Mouse (Mus musculus): ENCODE results near the gene Gm28041.
"Not testable (repeated sequence)": the region's sequence is repeated elsewhere in the genome, so short reads cannot be mapped to it uniquely, and the experiment has no call there.

Gm28041 gene

DNA sequence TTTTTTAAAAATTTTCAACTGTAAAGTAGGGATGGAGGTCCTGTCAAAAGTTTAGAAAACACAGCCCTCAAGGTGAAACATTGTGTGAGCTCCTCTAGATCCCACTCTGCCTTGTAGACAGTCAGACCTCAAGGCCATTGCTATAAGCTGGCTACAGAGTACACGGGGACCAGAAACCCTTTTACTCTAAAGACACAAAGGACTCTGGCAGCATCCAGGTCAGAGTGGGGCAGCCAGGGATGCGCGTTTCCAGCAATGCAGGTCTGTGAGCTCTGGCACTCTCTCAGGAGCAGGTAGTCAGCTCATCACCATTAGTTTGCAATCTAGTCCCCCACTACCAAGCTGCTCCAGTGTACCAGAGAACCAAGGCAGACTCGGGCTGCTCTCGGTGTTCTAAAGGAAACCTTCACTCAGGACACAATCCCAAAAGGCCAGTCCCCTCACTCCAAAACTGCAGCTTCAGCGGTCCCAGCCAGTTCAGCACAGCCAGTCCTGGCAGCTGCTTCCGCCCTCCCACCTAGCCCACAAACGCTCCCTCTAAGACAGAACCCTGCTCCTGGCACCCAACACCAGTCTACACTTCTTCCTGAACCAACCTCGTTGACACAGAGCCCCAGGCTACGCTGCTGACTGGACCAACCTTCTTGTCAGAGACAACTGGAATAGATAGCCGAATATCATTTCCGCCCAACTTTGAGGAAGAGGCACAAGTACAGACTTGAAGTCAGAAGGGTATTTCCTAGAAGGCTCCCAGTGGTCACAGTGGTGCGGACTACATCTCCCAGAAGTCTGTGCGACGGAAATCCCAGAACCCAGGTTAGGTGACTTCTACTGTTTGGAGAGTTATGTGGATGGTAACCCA lies at the start of gene Gm28041, which contains the start of gene Zfp456:
Gm28041 (minus strand) TSS at position 684 of the 862 bp plus-strand sequence.
Zfp456 (minus strand) TSS at position 761 of the 862 bp plus-strand sequence.
- not testable (repeated sequence) for DNase-seq

DNA sequence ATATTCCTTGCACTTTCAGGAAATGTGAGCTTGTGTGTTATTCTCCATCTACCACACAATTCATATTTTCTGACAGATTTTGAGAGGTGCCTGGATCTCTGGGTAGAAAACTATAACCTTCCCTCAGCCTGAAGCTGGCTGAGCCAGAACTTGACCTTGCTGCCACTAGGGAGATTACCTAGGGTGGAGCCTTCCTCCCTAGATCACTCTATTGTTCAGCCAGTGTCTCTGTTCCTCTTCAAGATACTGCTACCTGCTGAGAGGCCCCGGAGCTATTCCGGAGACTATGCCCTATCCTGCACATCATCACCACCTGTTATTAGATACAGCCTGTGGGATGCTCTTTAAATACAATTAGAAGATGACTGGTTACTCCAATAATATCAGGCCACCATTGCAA lies 47.0 kb upstream of the Gm28041 start:
- DNase-seq: not testable (repeated sequence)

DNA sequence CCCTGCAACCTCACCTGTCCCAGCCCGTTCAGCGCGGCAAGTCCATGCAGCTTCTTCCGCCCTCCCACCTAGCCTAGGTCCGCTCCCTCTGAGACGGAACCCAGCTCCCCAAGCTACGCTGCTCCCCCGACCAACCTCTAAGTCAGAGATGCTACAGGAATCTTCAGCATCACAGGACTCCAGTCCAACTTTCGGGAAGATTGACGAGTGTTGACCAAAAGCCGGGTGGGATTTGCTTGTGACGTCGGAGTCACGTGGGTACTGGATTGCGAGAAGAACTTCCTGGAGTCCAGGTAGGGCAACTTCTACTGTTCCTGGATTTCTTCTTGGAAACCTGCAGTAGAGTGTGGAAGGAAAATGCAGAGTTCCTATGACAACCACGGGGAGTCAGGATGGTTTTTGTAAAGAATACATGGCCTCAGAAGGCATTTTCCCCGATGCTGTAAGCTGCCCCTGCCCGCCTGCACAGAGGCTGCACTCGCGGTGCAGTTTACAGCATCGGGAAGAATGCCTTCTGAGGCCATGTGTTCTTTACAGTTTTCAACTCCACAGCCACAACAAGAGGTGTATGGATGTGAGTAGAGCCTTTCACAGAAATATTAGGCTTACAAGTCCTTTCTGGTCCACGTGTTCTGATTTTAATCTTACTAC lies 45.8 kb upstream of the Gm28041 start, which contains the start of gene Zfp459:
Zfp459 (minus strand) TSS at position 212 of the 651 bp plus-strand sequence.
- peak; percentile 34 for DNase-seq

DNA sequence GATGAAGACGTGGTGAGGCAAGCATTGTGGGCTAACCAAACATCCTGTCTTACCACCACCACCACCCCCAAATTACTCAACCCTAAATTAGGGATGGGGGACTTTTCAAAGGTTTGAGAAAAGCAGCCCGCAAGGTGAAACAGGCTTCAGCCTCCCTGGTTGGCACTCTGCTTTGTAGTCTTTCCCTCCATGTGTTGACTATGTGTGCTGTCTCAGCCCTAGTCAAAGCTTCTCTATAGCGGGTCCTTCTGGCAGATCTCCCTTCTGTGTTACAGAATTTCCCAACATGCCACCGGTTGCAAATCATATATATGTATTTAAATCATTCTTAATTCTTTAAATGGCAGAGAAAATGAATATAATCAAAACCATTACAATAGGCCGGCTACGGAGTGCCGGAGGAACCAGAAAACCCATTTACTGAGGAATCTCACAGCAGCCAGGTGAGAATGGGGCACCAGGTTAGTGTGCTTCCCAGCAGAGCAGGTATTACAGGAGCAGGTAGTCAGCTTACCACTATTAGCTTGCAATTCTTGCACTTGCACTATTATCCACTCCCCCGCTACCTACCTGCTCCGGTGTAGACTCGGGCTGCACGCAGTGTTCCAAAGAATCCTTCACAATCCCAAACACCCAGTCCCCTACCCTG lies 45.1 kb upstream of the Gm28041 start:
- DNase-seq: no peak

DNA sequence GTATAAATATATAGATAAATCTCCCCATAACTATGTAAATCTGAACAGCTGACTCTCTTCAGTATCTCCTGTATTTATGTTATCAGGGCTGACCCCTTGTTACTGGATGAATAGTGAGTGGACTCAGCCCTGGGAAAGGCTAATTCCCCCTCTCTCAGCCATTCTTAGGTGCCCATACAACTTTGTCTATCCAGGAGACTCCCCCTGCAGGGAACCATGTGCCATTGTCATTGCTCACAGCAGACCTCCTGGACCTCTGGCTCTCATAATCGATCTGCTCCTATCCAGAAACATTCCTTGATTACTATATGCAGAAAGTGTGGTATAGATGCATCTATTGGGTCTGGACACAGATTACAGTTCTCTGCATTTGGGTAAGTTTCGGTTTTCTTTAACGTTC lies 41.3 kb upstream of the Gm28041 start:
- DNase-seq: no peak

DNA sequence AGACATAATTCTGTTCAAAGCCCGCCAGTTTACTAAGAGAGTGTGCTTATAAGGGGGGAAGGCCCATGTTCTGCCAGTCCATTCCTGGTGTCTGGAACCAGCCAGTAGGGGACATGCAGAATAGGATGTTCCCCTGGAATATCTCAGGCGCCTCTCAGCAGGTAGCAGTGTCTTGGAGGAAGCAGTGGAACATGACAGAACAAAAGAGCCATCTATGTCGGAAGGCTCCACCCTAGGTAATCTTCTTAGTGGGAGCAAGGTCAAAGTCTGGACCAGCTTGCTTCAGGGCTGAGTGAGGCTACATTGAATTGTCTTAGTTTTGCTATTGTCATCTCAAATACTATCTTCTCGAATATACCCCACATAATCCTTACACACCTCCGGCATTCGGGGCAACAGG lies 40.2 kb upstream of the Gm28041 start:
- no peak for DNase-seq

DNA sequence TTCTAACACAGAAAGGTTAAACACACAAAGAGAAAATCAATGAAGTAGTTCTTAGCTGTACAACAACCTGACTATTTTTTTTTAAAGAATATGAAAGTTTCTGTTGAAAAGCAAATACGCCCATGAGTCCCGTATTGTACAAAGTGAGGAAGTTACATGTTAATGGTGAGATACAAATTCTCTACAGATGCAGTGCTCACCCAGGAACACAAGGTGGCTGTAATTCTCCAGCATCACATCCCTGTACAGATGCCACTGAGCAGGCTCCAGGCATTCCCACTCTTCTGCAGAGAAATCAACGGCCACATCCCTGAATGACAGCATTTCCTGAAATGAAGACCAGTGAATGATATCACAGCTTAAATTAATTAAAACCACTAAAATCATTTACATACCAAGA lies 38.1 kb upstream of the Gm28041 start:
- not testable (repeated sequence) for DNase-seq

DNA sequence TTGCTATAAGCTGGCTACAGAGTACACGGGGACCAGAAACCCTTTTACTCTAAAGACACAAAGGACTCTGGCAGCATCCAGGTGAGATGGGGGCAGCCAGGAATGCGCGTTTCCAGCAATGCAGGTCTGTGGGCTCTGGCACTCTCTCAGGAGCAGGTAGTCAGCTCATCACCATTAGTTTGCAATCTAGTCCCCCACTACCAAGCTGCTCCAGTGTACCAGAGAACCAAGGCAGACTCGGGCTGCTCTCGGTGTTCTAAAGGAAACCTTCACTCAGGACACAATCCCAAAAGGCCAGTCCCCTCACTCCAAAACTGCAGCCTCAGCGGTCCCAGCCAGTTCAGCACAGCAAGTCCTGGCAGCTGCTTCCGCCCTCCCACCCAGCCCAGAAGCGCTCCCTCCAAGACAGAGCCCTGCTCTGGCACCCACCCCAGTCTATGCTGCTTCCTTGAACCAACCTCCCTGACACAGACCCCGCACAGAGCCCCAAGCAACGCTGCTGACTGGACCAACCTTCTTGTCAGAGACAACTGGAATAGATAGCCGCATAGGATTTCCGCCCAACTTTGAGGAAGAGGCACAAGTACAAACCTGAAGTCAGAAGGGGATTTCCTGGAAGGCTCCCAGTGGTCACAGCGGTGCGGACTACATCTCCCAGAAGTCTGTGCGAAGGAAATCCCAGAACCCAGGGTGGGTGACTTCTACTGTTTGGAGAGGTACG lies 23.8 kb upstream of the Gm28041 start, which contains the start of gene Zfp429:
Zfp429 (minus strand) TSS at position 637 of the 721 bp plus-strand sequence.
- DNase-seq: peak; percentile 69

DNA sequence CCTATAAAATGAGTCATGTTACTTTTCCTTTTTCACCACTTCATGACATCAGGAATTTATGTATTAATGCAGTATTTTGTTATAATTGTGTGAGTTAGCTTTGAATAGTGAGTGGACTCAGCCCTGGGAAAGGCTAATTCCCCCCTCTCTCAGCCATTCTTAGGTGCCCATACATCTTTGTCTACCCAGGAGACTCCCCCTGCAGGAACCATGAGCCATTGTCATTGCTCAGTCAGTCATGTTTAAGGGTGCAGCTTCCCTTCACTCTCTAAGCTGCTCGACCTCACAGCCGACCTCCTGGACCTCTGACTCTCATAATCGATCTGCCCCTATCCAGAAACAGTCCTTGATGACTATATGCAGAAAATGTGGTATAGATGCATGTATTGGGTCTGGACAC lies 722 bp upstream of the Gm28041 start:
- not testable (repeated sequence) for DNase-seq

DNA sequence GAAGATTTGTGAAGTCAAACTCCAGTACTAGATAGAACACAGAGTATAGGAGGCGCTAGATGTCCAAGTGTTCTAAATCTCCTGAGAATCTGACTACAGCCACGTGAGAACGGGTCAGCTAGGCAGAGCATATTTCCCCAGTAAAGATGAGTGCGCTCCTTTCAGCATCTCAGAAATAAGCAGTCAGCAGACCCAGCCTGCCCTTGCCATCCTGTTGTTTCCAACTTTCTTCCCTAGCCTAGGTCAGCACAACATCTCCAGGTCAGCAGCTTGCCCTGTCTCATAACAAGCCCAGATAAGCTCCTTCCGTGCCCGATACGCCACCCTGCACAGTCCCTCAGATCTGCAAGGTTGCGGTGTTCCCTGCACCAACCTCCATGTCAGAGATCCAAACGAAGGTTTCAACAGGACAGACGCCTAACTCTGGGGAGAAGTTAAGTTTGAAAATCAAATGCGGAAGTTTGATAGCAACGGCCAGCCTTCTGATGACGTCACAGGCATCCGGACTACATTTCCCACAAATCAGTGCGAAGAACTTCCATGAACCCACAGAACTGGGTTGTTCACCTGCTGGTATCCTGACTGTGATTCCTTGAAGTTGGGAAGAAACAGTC lies 15.3 kb downstream of the Gm28041 start, which contains the start of the genes Gm28044 and Zfp953:
Gm28044 (minus strand) TSS at position 406 of the 614 bp plus-strand sequence.
Zfp953 (minus strand) TSS at position 475 of the 614 bp plus-strand sequence.
- peak; percentile 94 for DNase-seq

DNA sequence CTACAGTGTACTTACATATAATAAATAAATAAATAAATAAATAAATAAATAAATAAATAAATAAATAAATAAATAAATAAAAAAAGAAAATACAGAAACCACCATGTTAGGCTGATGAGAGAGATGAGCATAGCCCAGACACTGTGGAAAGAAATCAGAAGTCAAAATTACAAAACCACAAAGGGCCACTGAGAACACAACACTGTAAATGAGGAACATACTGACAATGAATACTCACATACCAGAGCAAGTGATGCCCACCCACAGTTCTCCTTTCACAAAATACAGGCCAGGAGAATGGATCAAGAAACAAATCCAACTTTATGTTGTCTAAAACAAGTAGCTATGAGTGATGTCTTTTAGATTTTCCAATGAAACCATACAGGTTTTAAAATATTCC lies 23.7 kb downstream of the Gm28041 start:
- DNase-seq: no peak

DNA sequence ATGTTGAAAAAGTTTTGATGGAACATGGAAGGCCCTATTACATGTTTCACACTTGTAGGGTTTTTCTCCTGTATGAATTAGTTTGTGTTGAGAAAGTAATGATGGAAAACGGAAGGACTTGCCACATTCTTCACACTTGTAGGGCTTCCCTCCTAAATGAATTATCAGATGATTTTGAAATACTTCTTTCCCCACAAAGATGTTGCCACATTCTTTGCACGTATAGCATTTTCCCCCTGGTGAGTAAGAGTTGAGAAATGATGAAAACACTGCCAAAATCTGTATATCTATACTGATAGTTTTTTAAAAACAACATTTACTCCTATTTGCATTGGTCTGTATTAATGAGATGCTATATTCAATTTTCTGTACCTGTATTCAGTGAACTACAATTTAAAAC lies 32.1 kb downstream of the Gm28041 start:
- no peak for DNase-seq

DNA sequence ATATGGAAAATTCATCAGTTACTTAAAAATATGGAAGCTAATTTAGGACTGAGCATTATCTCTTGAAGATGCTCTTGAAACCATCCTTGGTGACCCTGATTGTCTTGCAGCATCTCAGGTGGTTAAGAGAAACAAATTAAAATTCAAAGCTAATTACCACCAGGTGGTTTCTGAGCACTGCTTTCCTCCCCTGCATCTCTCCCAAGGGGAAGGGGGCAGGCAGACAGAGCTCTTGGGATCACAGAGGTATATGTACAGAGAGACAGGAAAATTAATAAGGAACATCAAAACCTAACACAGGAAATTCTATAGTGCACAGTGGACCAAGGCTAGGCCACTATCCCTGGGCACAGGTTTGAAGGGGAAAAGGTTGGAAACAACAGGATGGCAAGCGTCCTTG lies 42.7 kb downstream of the Gm28041 start:
- peak; percentile 7 for DNase-seq

DNA sequence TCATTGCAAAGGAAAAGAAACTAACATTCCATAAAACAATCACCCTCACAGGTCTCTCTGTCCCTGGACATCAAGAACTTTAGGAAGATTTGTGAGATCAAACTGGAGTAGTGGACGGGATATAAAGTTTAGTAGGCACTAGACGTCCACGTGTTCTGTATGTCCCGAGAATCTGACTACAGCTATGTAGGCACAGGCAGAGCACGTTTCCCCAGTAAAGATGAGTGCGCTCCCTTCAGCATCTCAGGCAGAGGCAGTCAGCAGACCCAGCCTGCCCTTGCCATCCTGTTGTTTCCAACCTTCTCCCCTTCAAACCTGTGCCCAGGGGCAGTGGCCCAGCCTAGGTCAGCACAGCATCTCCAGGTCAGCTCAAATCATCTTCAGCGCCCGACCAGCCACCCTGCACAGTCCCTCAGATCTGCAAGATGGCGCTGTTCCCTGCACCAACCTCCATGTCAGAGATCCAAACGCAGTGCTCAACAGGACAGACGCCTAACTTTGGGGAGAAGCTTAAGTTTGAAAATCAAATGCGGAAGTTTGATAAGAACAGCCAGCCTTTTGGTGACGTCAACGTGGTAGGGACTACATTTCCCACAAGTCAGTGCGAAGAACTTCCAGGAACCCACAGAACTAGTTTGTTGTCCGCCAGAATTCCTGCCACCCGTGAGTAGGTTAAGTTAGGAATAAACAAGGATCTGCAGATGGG lies 43.4 kb downstream of the Gm28041 start, which contains the start of gene Zfp595:
Zfp595 (minus strand) TSS at position 552 of the 706 bp plus-strand sequence.
- DNase-seq: peak; percentile 88

DNA sequence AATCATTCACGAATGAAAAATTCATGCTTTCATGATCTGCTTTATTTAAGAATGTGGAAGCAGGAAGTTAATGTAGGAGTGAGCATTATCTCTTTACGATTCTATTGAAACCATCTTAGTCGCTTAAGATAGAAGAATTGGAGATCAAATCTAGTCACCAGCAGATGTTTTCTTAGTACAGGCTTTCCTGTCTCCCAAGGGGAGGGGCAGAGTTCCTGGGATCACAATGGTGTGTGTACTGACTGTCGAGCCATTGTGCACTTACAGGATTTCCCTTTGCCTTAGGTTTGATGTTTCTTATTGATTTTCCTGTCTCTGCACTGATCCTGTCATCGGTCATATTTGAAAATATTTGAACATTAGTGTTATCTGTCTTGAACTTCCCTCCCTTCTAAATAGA lies 68.8 kb downstream of the Gm28041 start:
- DNase-seq: no peak

DNA sequence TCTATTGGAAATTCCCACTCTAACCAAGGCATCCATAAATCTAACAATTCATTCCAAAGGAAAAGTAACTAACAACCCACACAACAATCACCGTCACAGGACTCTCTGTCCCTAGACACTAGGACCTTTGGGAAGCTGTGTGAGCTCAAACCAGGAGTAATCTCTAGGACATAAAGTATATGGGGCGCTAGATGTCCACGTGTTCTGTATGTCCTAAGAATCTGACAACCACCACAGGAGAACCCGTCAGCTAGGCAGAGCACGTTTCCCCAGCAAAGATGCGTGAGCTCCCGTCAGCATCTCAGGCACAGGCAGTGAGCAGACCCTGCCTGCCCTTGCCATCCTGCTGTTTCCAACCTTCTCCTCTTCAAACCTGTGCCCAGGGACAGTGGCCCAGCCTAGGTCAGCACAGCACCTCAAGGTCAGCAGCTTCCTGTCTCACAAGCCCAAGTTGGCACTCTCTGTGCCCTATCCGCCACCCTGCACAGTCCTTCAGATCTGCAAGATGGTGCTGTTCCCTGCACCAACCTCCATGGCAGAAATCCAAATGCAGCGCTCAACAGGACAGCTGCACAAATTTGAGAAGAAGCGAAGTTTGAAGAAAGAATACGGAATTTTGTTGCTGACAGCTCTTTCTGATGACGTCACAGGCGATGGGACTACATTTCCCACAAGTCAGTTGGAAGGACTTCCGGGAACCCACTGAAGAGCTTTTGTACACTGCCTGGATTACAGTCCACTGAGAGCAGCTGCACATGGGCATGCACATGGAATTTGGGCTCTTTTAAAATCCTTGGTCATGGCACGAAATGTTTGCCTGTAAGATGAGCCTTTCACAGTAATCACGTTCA lies 69.5 kb downstream of the Gm28041 start, which contains the start of gene Zfp457:
Zfp457 (minus strand) TSS at position 664 of the 851 bp plus-strand sequence.
- DNase-seq: peak; percentile 96

All from cerebellum, adult 9-10 months (tissue).